Mouse (Mus musculus): ENCODE measurements around the gene Snx7. TPM values are rescaled to one million over a fixed set of nuclear protein-coding genes. Genes with fewer than 3 reads are reported as not detected.

Snx7 gene
- polyA plus RNA-seq, 1 experiment: 2.6 TPM

GRCm38 (mm10) chr3:117826486-117827200 lies 42.1 kb downstream of the Snx7 start:
- Histone ChIP-seq H3K27ac (ENCODE audit: control insufficient read depth, insufficient read depth, low read length) (no peak overlapping the region), H3K4me3 (ENCODE audit: control insufficient read depth, insufficient read depth, low read length) (no peak overlapping the region), H3K36me3 (ENCODE audit: control insufficient read depth, insufficient read depth, low read length) (no peaks in the 10 kb centered on the region), H3K27me3 (ENCODE audit: control insufficient read depth, insufficient read depth, low read length) (no peaks in the 10 kb centered on the region), H3K4me1 (replicated peaks; ENCODE audit: control insufficient read depth, insufficient read depth, low read length) (no peaks in the 10 kb centered on the region)
- TF ChIP-seq POLR2A (IDR thresholded peaks at IDR 0.05; ENCODE audit: control insufficient read depth, extremely low read depth, insufficient read depth, low read length, poor library complexity): no peak
- TF ChIP-seq CTCF (IDR thresholded peaks at IDR 0.05; ENCODE audit: borderline replicate concordance, control insufficient read depth, extremely low read depth, insufficient read depth, low read length, poor library complexity): no peak
- no peak for DNase-seq
- WGBS: 88% methylated on average over 6 of the region's 6 CpGs

GRCm38 (mm10) chr3:117823218-117823617 lies 45.5 kb downstream of the Snx7 start:
- H3K27me3 ChIP-seq (ENCODE audit: control insufficient read depth, insufficient read depth, low read length): no peaks in the 10 kb centered on the region
- H3K36me3 ChIP-seq (ENCODE audit: control insufficient read depth, insufficient read depth, low read length): no peaks in the 10 kb centered on the region
- TF ChIP-seq CTCF (IDR thresholded peaks at IDR 0.05; ENCODE audit: borderline replicate concordance, control insufficient read depth, extremely low read depth, insufficient read depth, low read length, poor library complexity): no peak
- no peak for TF ChIP-seq POLR2A (IDR thresholded peaks at IDR 0.05; ENCODE audit: control insufficient read depth, extremely low read depth, insufficient read depth, low read length, poor library complexity)
- 96% methylated on average over 3 of the region's 3 CpGs for WGBS
- DNase-seq: no peak
- H3K4me1 ChIP-seq (replicated peaks; ENCODE audit: control insufficient read depth, insufficient read depth, low read length): no peaks in the 10 kb centered on the region
- no peak overlapping the region for H3K4me3 ChIP-seq (ENCODE audit: control insufficient read depth, insufficient read depth, low read length)
- no peak overlapping the region for H3K27ac ChIP-seq (ENCODE audit: control insufficient read depth, insufficient read depth, low read length)

GRCm38 (mm10) chr3:117817635-117818034 lies 51.1 kb downstream of the Snx7 start:
- TF ChIP-seq POLR2A (IDR thresholded peaks at IDR 0.05; ENCODE audit: control insufficient read depth, extremely low read depth, insufficient read depth, low read length, poor library complexity): no peak
- no peak for TF ChIP-seq CTCF (IDR thresholded peaks at IDR 0.05; ENCODE audit: borderline replicate concordance, control insufficient read depth, extremely low read depth, insufficient read depth, low read length, poor library complexity)
- DNase-seq: no peak
- Histone ChIP-seq H3K27ac (ENCODE audit: control insufficient read depth, insufficient read depth, low read length) (no peak overlapping the region), H3K4me1 (replicated peaks; ENCODE audit: control insufficient read depth, insufficient read depth, low read length) (no peaks in the 10 kb centered on the region), H3K27me3 (ENCODE audit: control insufficient read depth, insufficient read depth, low read length) (no peaks in the 10 kb centered on the region), H3K36me3 (ENCODE audit: control insufficient read depth, insufficient read depth, low read length) (no peaks in the 10 kb centered on the region), H3K4me3 (ENCODE audit: control insufficient read depth, insufficient read depth, low read length) (no peak overlapping the region)
- WGBS: 100% methylated on average over 1 of the region's 1 CpGs

- Histone ChIP-seq H3K36me3 (ENCODE audit: control insufficient read depth, insufficient read depth, low read length) (no peaks in the 10 kb centered on the region), H3K27me3 (ENCODE audit: control insufficient read depth, insufficient read depth, low read length) (no peaks in the 10 kb centered on the region), H3K27ac (ENCODE audit: control insufficient read depth, insufficient read depth, low read length) (no peak overlapping the region), H3K4me3 (ENCODE audit: control insufficient read depth, insufficient read depth, low read length) (no peak overlapping the region), H3K4me1 (replicated peaks; ENCODE audit: control insufficient read depth, insufficient read depth, low read length) (no peaks in the 10 kb centered on the region)
- DNase-seq: no peak
- TF ChIP-seq POLR2A (IDR thresholded peaks at IDR 0.05; ENCODE audit: control insufficient read depth, extremely low read depth, insufficient read depth, low read length, poor library complexity): no peak
- no peak for TF ChIP-seq CTCF (IDR thresholded peaks at IDR 0.05; ENCODE audit: borderline replicate concordance, control insufficient read depth, extremely low read depth, insufficient read depth, low read length, poor library complexity)
- WGBS: 84% methylated on average over 2 of the region's 2 CpGs
These were observed 54.5 kb downstream of the Snx7 start for GRCm38 (mm10) chr3:117814218-117814617.

- Histone ChIP-seq H3K27me3 (ENCODE audit: control insufficient read depth, insufficient read depth, low read length) (no peaks in the 10 kb centered on the region), H3K36me3 (ENCODE audit: control insufficient read depth, insufficient read depth, low read length) (no peaks in the 10 kb centered on the region), H3K4me3 (ENCODE audit: control insufficient read depth, insufficient read depth, low read length) (no peak overlapping the region), H3K27ac (ENCODE audit: control insufficient read depth, insufficient read depth, low read length) (no peak overlapping the region), H3K4me1 (replicated peaks; ENCODE audit: control insufficient read depth, insufficient read depth, low read length) (no peaks in the 10 kb centered on the region)
- 99% methylated on average over 4 of the region's 4 CpGs for WGBS
- TF ChIP-seq CTCF (IDR thresholded peaks at IDR 0.05; ENCODE audit: borderline replicate concordance, control insufficient read depth, extremely low read depth, insufficient read depth, low read length, poor library complexity) (no peak), POLR2A (IDR thresholded peaks at IDR 0.05; ENCODE audit: control insufficient read depth, extremely low read depth, insufficient read depth, low read length, poor library complexity) (no peak)
- no peak for DNase-seq
These were observed 56.6 kb downstream of the Snx7 start for GRCm38 (mm10) chr3:117812135-117812534.

- TF ChIP-seq CTCF (IDR thresholded peaks at IDR 0.05; ENCODE audit: borderline replicate concordance, control insufficient read depth, extremely low read depth, insufficient read depth, low read length, poor library complexity): no peak
- no peak for TF ChIP-seq POLR2A (IDR thresholded peaks at IDR 0.05; ENCODE audit: control insufficient read depth, extremely low read depth, insufficient read depth, low read length, poor library complexity)
- Histone ChIP-seq H3K36me3 (ENCODE audit: control insufficient read depth, insufficient read depth, low read length) (no peaks in the 10 kb centered on the region), H3K27ac (ENCODE audit: control insufficient read depth, insufficient read depth, low read length) (no peak overlapping the region), H3K4me3 (ENCODE audit: control insufficient read depth, insufficient read depth, low read length) (no peak overlapping the region), H3K27me3 (ENCODE audit: control insufficient read depth, insufficient read depth, low read length) (no peaks in the 10 kb centered on the region), H3K4me1 (replicated peaks; ENCODE audit: control insufficient read depth, insufficient read depth, low read length) (no peaks in the 10 kb centered on the region)
- DNase-seq: no peak
- 87% methylated on average over 6 of the region's 6 CpGs for WGBS
These were observed 63.0 kb downstream of the Snx7 start for GRCm38 (mm10) chr3:117805782-117806181.

GRCm38 (mm10) chr3:117794501-117794900 lies 74.2 kb downstream of the Snx7 start:
- Histone ChIP-seq H3K27ac (ENCODE audit: control insufficient read depth, insufficient read depth, low read length) (no peak overlapping the region), H3K4me3 (ENCODE audit: control insufficient read depth, insufficient read depth, low read length) (no peak overlapping the region), H3K27me3 (ENCODE audit: control insufficient read depth, insufficient read depth, low read length) (no peaks in the 10 kb centered on the region), H3K36me3 (ENCODE audit: control insufficient read depth, insufficient read depth, low read length) (no peaks in the 10 kb centered on the region), H3K4me1 (replicated peaks; ENCODE audit: control insufficient read depth, insufficient read depth, low read length) (no peaks in the 10 kb centered on the region)
- DNase-seq: no peak
- TF ChIP-seq CTCF (IDR thresholded peaks at IDR 0.05; ENCODE audit: borderline replicate concordance, control insufficient read depth, extremely low read depth, insufficient read depth, low read length, poor library complexity) (no peak), POLR2A (IDR thresholded peaks at IDR 0.05; ENCODE audit: control insufficient read depth, extremely low read depth, insufficient read depth, low read length, poor library complexity) (no peak)
